Mouse (Mus musculus): ENCODE results near the gene Adcy9.
"Not testable (repeated sequence)": the region's sequence is repeated elsewhere in the genome, so short reads cannot be mapped to it uniquely, and the experiment has no call there.

Adcy9 gene

GRCm38 (mm10) chr16:4367291-4367690 is 53.0 kb downstream of the Adcy9 start:
- TF ChIP-seq NANOG (IDR thresholded peaks at IDR 0.05; ENCODE audit: borderline replicate concordance, low read length) = no peak

DNA sequence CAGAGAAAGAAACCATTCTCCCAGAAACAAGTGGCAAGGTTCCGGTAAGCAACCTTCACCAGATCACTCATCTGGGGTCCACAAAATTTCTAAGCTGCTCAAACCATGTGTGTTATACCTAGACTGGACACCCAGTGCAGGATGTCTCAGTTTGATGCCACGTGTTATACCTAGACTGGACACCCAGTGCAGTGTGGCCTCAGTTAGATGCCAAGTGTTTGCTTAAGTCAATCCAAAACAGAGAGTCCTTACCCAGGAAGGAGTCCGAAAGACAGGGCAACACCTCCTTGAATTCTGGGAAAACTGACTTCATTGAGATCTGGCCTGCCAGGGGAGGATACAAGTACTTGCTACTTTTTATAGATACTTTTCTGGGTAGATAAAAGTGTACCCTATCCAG is 53.6 kb downstream of the Adcy9 start:
- H3K4me1 ChIP-seq (replicated peaks; ENCODE audit: low read depth, low read length) = no peaks in the 10 kb centered on the region
- H3K4me3 ChIP-seq (replicated peaks; ENCODE audit: low read length) = no peak overlapping the region
- H3K9me3 ChIP-seq (ENCODE audit: low read length) = no peaks in the 10 kb centered on the region
- H3K36me3 ChIP-seq (ENCODE audit: insufficient read depth, low read length) = no peaks in the 10 kb centered on the region
- TF ChIP-seq CTCF (conservative IDR thresholded peaks at IDR 0.05; ENCODE audit: low read length) = no peak
- TF ChIP-seq POU5F1 (IDR thresholded peaks at IDR 0.05; ENCODE audit: borderline replicate concordance, low read length) = no peak
- TF ChIP-seq NANOG (IDR thresholded peaks at IDR 0.05; ENCODE audit: borderline replicate concordance, low read length) = no peak
- no peaks in the 10 kb centered on the region for H3K27me3 ChIP-seq (ENCODE audit: insufficient read depth, low read length)

More at GRCm38 (mm10) chr16:4367291-4367690, 53.0 kb downstream of the Adcy9 start:
- no peaks in the 10 kb centered on the region for H3K27me3 ChIP-seq (ENCODE audit: insufficient read depth, low read length)
- H3K4me3 ChIP-seq (replicated peaks; ENCODE audit: low read length) = no peak overlapping the region
- no peaks in the 10 kb centered on the region for H3K4me1 ChIP-seq (replicated peaks; ENCODE audit: low read depth, low read length)
- no peaks in the 10 kb centered on the region for H3K36me3 ChIP-seq (ENCODE audit: insufficient read depth, low read length)
- H3K9me3 ChIP-seq (ENCODE audit: low read length) = no peaks in the 10 kb centered on the region

DNA sequence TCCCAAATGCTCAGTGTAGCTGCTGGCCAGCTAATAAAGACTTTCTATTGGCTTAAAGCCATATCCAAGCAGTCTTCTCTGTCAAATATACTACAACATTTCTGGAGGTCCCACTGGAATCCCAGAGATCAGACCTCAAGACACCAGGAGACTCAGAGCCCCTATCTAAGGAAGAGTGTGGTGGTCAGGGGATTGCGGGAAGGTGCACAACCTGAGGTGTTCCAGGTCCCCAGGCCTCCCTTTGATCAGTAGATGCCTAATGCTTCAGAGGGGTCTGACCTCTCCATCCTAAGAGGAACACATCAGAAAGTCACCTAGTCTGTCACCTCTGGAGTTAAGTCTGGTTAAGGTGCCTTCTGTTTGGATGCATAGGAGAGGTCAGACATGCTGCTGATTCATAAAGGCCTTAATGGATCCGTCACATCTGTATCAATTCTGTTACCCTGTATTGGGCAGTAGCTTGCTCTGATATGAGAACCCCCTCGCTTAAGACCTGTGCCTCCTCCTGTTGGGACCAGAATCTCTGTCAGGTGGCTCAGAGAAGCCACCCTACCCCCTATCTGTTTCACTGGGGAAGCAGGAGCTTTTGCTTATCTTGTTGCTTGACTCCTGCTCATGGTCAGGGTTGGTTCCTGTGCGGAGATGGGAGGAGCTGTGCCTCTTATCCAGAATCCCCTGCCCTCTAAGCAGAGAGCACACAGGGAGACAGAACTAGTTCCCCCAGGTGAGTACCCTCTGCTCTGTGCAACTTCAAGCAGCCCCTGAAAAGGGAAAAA is 56.8 kb downstream of the Adcy9 start:
- Histone ChIP-seq H3K9me3 (ENCODE audit: low read length) (no peaks in the 10 kb centered on the region), H3K4me3 (replicated peaks; ENCODE audit: low read length) (no peak overlapping the region), H3K27me3 (ENCODE audit: insufficient read depth, low read length) (no peaks in the 10 kb centered on the region), H3K4me1 (replicated peaks; ENCODE audit: low read depth, low read length) (no peaks in the 10 kb centered on the region), H3K36me3 (ENCODE audit: insufficient read depth, low read length) (no peaks in the 10 kb centered on the region)
- TF ChIP-seq POU5F1 (IDR thresholded peaks at IDR 0.05; ENCODE audit: borderline replicate concordance, low read length) = no peak
- no peak for TF ChIP-seq NANOG (IDR thresholded peaks at IDR 0.05; ENCODE audit: borderline replicate concordance, low read length)
- TF ChIP-seq CTCF (conservative IDR thresholded peaks at IDR 0.05; ENCODE audit: low read length) = no peak

- 0 out of 2 replicates have a peak, but pooled peaks cover 6% of the 10 kb centered on the region for H3K4me1 ChIP-seq (replicated peaks; ENCODE audit: low read depth, low read length)
- H3K9me3 ChIP-seq (ENCODE audit: low read length) = no peaks in the 10 kb centered on the region
- H3K4me3 ChIP-seq (replicated peaks; ENCODE audit: low read length) = no peak overlapping the region
- no peaks in the 10 kb centered on the region for H3K36me3 ChIP-seq (ENCODE audit: insufficient read depth, low read length)
- TF ChIP-seq NANOG (IDR thresholded peaks at IDR 0.05; ENCODE audit: borderline replicate concordance, low read length) (no peak), CTCF (conservative IDR thresholded peaks at IDR 0.05; ENCODE audit: low read length) (no peak), POU5F1 (IDR thresholded peaks at IDR 0.05; ENCODE audit: borderline replicate concordance, low read length) (no peak)
- H3K27me3 ChIP-seq (ENCODE audit: insufficient read depth, low read length) = no peaks in the 10 kb centered on the region
Measured at GRCm38 (mm10) chr16:4355260-4356043, 64.8 kb downstream of the Adcy9 start.

GRCm38 (mm10) chr16:4342579-4342978 is 77.7 kb downstream of the Adcy9 start:
- peaks cover 8% of the 10 kb centered on the region for H3K9me3 ChIP-seq (ENCODE audit: low read length)
- H3K4me3 ChIP-seq (replicated peaks; ENCODE audit: low read length) = no peak overlapping the region
- peaks cover 5% of the 10 kb centered on the region for H3K4me1 ChIP-seq (replicated peaks; ENCODE audit: low read depth, low read length)
- H3K36me3 ChIP-seq (ENCODE audit: insufficient read depth, low read length) = 0 out of 2 replicates have a peak, but pooled peaks cover 6% of the 10 kb centered on the region
- TF ChIP-seq POU5F1 (IDR thresholded peaks at IDR 0.05; ENCODE audit: borderline replicate concordance, low read length) (no peak), CTCF (conservative IDR thresholded peaks at IDR 0.05; ENCODE audit: low read length) (no peak), NANOG (IDR thresholded peaks at IDR 0.05; ENCODE audit: borderline replicate concordance, low read length) (no peak)
- H3K27me3 ChIP-seq (ENCODE audit: insufficient read depth, low read length) = no peaks in the 10 kb centered on the region

- Histone ChIP-seq H3K4me3 (replicated peaks; ENCODE audit: low read length) (no peak overlapping the region), H3K27me3 (ENCODE audit: insufficient read depth, low read length) (no peaks in the 10 kb centered on the region), H3K9me3 (ENCODE audit: low read length) (peaks cover 8% of the 10 kb centered on the region), H3K36me3 (ENCODE audit: insufficient read depth, low read length) (0 out of 2 replicates have a peak, but pooled peaks cover 6% of the 10 kb centered on the region), H3K4me1 (replicated peaks; ENCODE audit: low read depth, low read length) (peaks cover 5% of the 10 kb centered on the region)
- TF ChIP-seq NANOG (IDR thresholded peaks at IDR 0.05; ENCODE audit: borderline replicate concordance, low read length) (no peak), CTCF (conservative IDR thresholded peaks at IDR 0.05; ENCODE audit: low read length) (no peak), POU5F1 (IDR thresholded peaks at IDR 0.05; ENCODE audit: borderline replicate concordance, low read length) (no peak)
Measured at GRCm38 (mm10) chr16:4341316-4342062, 78.8 kb downstream of the Adcy9 start.

GRCm38 (mm10) chr16:4339216-4339615 is 81.1 kb downstream of the Adcy9 start:
- H3K9me3 ChIP-seq (ENCODE audit: low read length); H3K36me3 ChIP-seq (ENCODE audit: insufficient read depth, low read length); H3K4me1 ChIP-seq (replicated peaks; ENCODE audit: low read depth, low read length); H3K27me3 ChIP-seq (ENCODE audit: insufficient read depth, low read length); H3K4me3 ChIP-seq (replicated peaks; ENCODE audit: low read length): not testable (repeated sequence)

- H3K4me3 ChIP-seq (replicated peaks; ENCODE audit: low read length) = no peak overlapping the region
- no peaks in the 10 kb centered on the region for H3K9me3 ChIP-seq (ENCODE audit: low read length)
- TF ChIP-seq NANOG (IDR thresholded peaks at IDR 0.05; ENCODE audit: borderline replicate concordance, low read length) (no peak), CTCF (conservative IDR thresholded peaks at IDR 0.05; ENCODE audit: low read length) (no peak), POU5F1 (IDR thresholded peaks at IDR 0.05; ENCODE audit: borderline replicate concordance, low read length) (no peak)
- no peaks in the 10 kb centered on the region for H3K36me3 ChIP-seq (ENCODE audit: insufficient read depth, low read length)
- no peaks in the 10 kb centered on the region for H3K27me3 ChIP-seq (ENCODE audit: insufficient read depth, low read length)
- H3K4me1 ChIP-seq (replicated peaks; ENCODE audit: low read depth, low read length) = peaks cover 15% of the 10 kb centered on the region
Measured at GRCm38 (mm10) chr16:4337269-4337668, 83.0 kb downstream of the Adcy9 start.

Measured in E14TG2a.4 (cell line).